13 mouse cellular contexts compared by ENCODE assay signal in the genomic region with DNA sequence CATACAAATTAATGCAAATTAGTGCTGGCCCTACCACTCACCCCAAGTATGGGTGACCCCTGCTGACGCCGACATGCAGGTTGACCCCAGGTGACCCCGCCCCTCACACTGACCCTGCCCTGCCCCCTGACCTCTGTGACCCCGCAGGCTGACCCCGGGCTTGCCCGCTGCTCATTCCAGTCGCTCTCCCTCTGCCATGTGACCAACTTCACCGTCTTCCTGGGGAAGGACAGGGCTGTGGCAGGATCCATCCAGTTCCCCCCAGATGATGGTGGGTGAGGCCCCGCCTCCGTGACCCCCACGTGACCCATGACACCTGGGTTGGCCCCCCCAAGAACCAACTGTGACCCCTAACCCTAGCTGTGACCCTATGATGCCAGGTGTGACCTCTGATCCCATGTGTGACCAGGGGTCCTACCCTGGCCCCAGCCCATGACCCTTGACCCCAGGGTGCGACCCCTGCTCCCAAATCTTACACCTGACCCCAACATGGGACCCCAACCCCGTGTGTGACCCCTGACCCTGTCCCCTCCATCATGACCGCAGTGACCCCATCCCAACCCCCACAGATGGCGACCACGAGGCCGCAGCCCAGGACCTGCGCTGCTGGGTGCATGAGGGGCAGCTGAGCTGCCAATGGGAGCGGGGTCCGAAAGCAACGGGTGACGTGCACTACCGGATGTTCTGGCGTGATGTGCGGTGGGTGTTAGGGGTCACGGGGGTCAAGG. TPM values are rescaled to one million over a fixed set of nuclear protein-coding genes. Genes with fewer than 3 reads are reported as not detected.
DNase-seq lines count a peak whose midpoint lies in the region; ATAC-seq lines count a peak whose summit lies in the region.
"Had no signal": no experiment of that assay in that cellular context is flagged by ENCODE, and none has a peak within 500 bp of the region (broad histone marks: within the 10 kb centered on the region; RNA-seq: fewer than 3 reads in every experiment).

No protein-coding gene starts in this region.

- peaks cover 6% of the 10 kb centered on the region; the same call in 1 of the 2 replicates for H3K36me3 ChIP-seq in limb, embryonic 11.5 days (ENCODE audit: control insufficient read depth, insufficient read depth, low read length)

- 96% methylated on average over 26 of the region's 26 CpGs for WGBS in limb, embryonic 11.5 days

- H3K27ac ChIP-seq in limb, embryonic 11.5 days (replicated peaks; ENCODE audit: low read depth, low read length), result no peak overlapping the region
- H3K27ac ChIP-seq: liver, embryonic 15.5 days; neural tube, embryonic 12.5 days had no signal

- ATAC-seq in limb, embryonic 11.5 days (ENCODE audit: insufficient number of reproducible peaks, low FRiP score, low TSS enrichment, low read depth), result no peak
- no peak for ATAC-seq in granulocyte monocyte progenitor cell, adult 5-6 weeks (replicated peaks; ENCODE audit: poor library complexity, severe bottlenecking)

- H3K27me3 ChIP-seq in limb, embryonic 11.5 days (ENCODE audit: control insufficient read depth, insufficient read depth, low read length), result no peaks in the 10 kb centered on the region
- H3K27me3 ChIP-seq: liver, embryonic 15.5 days; neural tube, embryonic 12.5 days had no signal

- no peaks in the 10 kb centered on the region for H3K4me1 ChIP-seq in limb, embryonic 11.5 days (ENCODE audit: control insufficient read depth, insufficient read depth, low read length)

- H3K9me3 ChIP-seq in limb, embryonic 11.5 days (ENCODE audit: control insufficient read depth, low read length), result peaks cover 41% of the 10 kb centered on the region

- H3K9ac ChIP-seq in limb, embryonic 11.5 days (ENCODE audit: low read length), result no peak overlapping the region
- H3K9ac ChIP-seq: liver, embryonic 15.5 days; neural tube, embryonic 12.5 days had no signal

- peak; percentile 14 for DNase-seq in adrenal gland, postnatal 14 days
- no peak for DNase-seq in adrenal gland, postnatal 25 days
- DNase-seq in layer of hippocampus, postnatal 25 days (ENCODE audit: extremely low spot score in 1 of 2, low spot score in 1 of 2), result peak; percentile 16 to 20
- DNase-seq in layer of hippocampus, adult 9-10 months (ENCODE audit: low spot score), result no peak
- DNase-seq in T-cell, adult 2 months (ENCODE audit: low spot score), result peak; percentile 14
- DNase-seq in limb, embryonic 11.5 days (ENCODE audit: low spot score), result peak; percentile 25
- no peak for DNase-seq in kidney, adult 11 months

- no peak overlapping the region for H3K4me2 ChIP-seq in limb, embryonic 11.5 days (ENCODE audit: low read depth, severe bottlenecking)
- H3K4me2 ChIP-seq: liver, embryonic 15.5 days; neural tube, embryonic 12.5 days had no signal

- no peak overlapping the region for H3K4me3 ChIP-seq in limb, embryonic 11.5 days (ENCODE audit: low read depth, low read length)
- H3K4me3 ChIP-seq: liver, embryonic 15.5 days; neural tube, embryonic 12.5 days had no signal

RNA-seq across cellular contexts. Expression of gene Il3ra, which starts 2.8 kb away (rescaled TPM):
- total RNA-seq in adrenal gland, postnatal 14 days (2021), result 12.0 and 13.9 TPM in 2 replicates
- 12.7 and 16.0 TPM in 2 replicates for total RNA-seq in adrenal gland, postnatal 25 days (2021)
- total RNA-seq in layer of hippocampus, postnatal 25 days (2021), result 1 to 10 TPM; 3.4 to 3.5 TPM
- polyA plus RNA-seq in limb, embryonic 11.5 days (2014; fragmentation: Nextera tagmentation; extraction: Ambion mirVana), result 3.1 and 3.6 TPM in 2 replicates
- total RNA-seq in granulocyte monocyte progenitor cell, adult 5-6 weeks (2014; fragmentation: Nextera tagmentation), result 18.3 and 27.4 TPM in 2 replicates
- 26.6 and 46.0 TPM in 2 replicates for total RNA-seq in granulocyte monocyte progenitor cell, adult 5-6 weeks (2017)

RNA-seq across cellular contexts. Expression of gene Olfr31, which starts 26.2 kb away (rescaled TPM):
- not detected in 2 replicates for total RNA-seq in adrenal gland, postnatal 14 days (2021)
- not detected in 2 replicates for total RNA-seq in adrenal gland, postnatal 25 days (2021)
- total RNA-seq in layer of hippocampus, postnatal 25 days (2021), result not detected
- polyA plus RNA-seq in limb, embryonic 11.5 days (2014; fragmentation: Nextera tagmentation; extraction: Ambion mirVana), result not detected in 2 replicates
- total RNA-seq in granulocyte monocyte progenitor cell, adult 5-6 weeks (2014; fragmentation: Nextera tagmentation), result 0.45 TPM in 1 of 2 replicates, not detected in the other
- total RNA-seq in granulocyte monocyte progenitor cell, adult 5-6 weeks (2017), result not detected in 2 replicates
- total RNA-seq: adrenal gland, adult 18-20 months had no signal
- polyA plus RNA-seq: C2C12; embryonic facial prominence, embryonic 14.5 days; liver, embryonic 15.5 days; neural tube, embryonic 12.5 days had no signal

RNA-seq across cellular contexts. Expression of gene Olfr721-ps1, which starts 52.3 kb away (rescaled TPM):
- total RNA-seq in adrenal gland, postnatal 14 days (2021), result not detected in 2 replicates
- total RNA-seq in adrenal gland, postnatal 25 days (2021), result not detected in 2 replicates
- total RNA-seq in layer of hippocampus, postnatal 25 days (2021), result not detected
- not detected in 2 replicates for polyA plus RNA-seq in limb, embryonic 11.5 days (2014; fragmentation: Nextera tagmentation; extraction: Ambion mirVana)
- total RNA-seq in granulocyte monocyte progenitor cell, adult 5-6 weeks (2014; fragmentation: Nextera tagmentation), result not detected in 2 replicates
- total RNA-seq in granulocyte monocyte progenitor cell, adult 5-6 weeks (2017), result not detected in 2 replicates
- total RNA-seq: adrenal gland, adult 18-20 months had no signal
- polyA plus RNA-seq: C2C12; liver, embryonic 15.5 days; neural tube, embryonic 12.5 days had no signal

Comparison
In these comparisons a context has a peak if more than half of its experiments do, and no peak if none do; other contexts are left out.
1. DNase-seq: peak in adrenal gland, postnatal 14 days (single experiment), layer of hippocampus, postnatal 25 days (2 of 2), T-cell, adult 2 months (single experiment) and limb, embryonic 11.5 days (single experiment); none in adrenal gland, postnatal 25 days (single experiment), layer of hippocampus, adult 9-10 months (single experiment) and kidney, adult 11 months (single experiment).